Mouse (Mus musculus): ENCODE measurements around the gene Hamp2.
"Not testable (repeated sequence)": the region's sequence is repeated elsewhere in the genome, so short reads cannot be mapped to it uniquely, and the experiment has no call there.

GRCm38 (mm10) chr7:30924581-30924980, at the start of gene Hamp2:
- TF ChIP-seq POLR2A, CTCF (IDR thresholded peaks at IDR 0.05; ENCODE audit: extremely low read depth, insufficient read depth, low read length): not testable (repeated sequence)

Data from cortical plate, adult 2 months (tissue).